Mouse (Mus musculus) retina, embryonic 14.5 days (tissue): ENCODE data around the gene Rab4a.
"Not testable (repeated sequence)": the region's sequence is repeated elsewhere in the genome, so short reads cannot be mapped to it uniquely, and the experiment has no call there.

Source experiments
- DNase-seq: peaks from one replicate; pipeline ENCODE4 v3.0.0-alpha.2; 2015; ENCODE audit warnings: low spot score

The Rab4a gene

DNA sequence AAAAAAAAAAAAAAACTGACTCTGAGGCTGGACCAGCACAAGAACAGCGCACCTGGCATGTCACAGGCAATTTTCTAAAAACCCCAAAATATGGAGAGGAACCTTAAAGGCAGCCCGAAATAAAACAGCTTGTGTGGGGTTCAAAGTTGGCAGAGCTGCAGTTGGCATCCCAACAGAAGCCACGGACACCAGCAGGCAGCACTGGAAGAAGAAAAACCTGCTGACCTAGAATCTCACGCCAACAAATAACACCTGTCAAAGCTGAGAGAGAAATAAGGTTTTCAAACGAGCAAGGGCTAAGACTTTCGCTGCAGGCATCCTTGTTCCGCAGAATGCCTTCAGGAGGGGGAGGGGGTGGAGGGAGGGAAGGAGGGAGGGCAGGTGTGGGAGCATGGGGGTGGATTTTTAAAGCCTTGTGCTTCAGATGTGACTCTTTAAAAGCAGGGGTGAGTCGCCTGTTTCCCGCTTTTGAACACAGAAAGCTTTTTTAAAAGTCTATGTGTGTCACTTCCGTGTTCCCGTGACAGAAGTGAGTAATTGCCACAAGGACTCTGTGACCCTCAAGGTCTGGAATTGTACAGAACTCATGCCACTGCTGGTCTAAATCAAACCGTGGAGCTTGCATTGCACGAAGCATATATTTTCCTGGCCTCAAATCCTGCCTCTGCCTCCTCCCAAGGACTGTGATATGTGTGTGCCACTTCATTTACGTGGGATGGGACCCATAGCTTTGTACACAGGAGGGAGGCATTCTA lies 17.2 kb upstream of the Rab4a start:
- DNase-seq: no peak

DNA sequence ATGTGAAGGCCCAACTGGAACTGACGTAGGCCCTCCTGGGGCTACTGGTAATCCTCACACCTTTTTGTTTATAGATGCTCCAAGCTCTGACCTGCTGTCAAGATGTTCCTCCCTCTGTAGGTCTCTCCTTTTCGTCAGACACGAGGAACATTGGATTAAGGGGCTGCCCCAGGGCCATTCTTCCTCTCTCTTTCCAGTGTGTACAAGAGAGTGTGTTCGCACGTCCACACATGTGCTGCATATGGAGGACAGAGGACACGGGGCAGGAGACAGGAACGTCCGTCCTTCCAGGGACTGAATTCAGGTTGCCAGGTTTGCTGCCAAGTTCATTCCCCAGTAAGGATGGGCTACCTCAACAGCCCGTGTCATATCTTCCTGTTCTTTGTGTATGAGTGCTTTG lies 16.3 kb upstream of the Rab4a start:
- DNase-seq: no peak

DNA sequence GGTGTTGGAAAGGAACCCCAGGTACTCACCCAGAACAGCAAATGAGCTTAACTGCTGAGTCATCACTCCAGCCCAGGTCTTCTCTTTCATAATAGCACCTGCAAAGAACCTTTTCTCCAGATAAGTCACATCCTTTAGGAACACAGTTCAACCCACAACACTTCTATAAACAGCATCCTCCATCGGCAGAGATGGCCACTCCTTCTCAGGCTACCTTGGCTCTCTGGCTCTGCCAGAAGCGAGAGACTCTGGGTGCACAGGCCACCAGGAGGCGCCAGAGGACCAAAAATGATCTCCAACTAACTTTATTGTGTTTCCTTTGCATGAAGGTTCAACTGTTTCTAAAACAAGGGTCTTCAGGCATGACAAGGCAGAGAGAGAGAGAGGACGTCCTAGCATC lies 15.8 kb upstream of the Rab4a start:
- peak; percentile 96 for DNase-seq

DNA sequence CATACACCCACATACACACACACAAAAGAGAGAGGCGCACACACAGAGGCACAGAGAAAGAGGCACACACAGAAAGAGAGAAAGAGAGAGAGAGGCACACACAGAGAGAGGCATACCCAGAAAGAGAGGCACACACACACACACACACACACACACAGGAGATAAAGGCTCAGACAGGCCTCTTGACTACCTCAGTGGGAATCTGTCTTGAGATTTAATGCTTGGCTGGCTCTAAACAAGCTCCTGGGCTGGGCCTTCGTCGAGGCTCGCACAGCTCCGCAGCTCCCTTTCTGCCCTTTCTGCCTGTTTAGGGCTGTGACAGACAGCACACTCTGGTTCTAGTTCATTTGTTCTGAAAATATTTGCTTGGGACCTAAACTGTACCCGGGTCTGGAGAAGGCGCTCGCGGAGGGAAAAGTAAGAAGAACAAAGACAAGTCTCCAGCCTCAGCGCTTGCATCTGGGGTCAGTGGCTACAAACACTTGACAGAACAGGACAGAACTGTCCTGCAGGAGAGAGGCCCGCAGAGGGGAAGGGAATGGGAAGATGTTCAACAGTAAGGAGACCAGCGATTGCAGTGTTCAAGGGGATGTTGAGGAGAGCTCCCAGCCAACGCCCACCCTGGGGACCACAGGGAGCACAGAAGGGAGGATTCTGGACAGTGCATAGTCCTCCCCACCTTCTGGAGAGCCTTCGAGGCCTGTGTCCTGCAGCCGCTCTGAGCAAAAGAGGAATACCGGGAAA lies 14.5 kb upstream of the Rab4a start:
- DNase-seq: peak; percentile 66

DNA sequence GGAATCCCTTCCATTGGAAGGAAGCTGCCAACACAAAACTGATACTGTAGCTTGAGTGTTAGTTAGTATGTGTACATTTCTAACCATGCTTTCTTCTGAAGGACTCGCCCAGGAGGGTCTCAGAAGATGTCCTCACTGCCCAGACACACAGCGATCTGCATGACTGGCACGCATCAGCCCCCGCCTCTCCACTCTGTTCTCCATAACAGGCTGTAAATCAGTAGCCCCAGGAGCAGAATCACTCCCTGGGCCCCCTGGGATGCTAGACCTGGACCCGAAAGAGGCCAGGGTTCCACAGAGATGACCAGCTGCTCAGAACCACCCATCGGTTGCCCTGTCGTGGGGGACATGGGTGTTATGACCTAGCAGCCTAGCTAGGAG lies 13.9 kb upstream of the Rab4a start:
- DNase-seq: no peak

DNA sequence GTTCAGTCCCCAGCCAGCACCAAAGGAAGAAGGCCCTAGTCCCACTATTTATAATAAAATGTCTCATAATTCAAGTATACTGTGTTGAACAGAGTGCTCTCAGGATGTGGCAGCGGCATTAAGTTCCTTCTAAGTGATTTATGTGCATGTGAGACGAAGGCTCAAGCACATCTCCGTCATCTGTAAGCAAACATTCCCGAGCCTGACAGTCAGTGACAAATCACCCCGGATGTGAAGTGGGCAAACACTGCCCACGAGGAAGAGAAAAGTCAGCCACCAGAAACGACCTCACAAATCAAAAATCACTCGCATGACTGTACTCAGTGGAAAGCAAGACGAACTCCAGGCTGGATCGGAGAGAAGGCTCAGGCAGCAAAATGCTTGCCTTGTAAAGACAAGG lies 11.9 kb upstream of the Rab4a start:
- DNase-seq: no peak

DNA sequence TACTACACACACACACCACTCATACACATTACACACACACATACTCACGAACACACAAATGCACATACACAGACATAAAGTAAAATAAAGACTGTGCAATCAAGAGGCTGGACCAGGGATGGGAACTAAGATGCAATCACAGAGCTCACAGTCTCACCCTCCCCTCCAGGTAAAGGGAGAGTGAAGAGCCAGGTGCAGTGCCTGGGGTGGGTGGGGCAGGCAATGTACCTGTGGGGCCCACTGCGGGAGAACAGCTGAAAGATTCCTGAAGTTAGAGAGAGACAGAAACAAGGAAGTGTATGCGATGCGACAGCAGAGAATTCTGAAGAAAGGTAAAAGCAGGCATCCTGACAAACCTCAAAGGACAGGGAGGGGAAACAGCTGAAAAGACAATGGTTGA lies 11.0 kb upstream of the Rab4a start:
- no peak for DNase-seq

DNA sequence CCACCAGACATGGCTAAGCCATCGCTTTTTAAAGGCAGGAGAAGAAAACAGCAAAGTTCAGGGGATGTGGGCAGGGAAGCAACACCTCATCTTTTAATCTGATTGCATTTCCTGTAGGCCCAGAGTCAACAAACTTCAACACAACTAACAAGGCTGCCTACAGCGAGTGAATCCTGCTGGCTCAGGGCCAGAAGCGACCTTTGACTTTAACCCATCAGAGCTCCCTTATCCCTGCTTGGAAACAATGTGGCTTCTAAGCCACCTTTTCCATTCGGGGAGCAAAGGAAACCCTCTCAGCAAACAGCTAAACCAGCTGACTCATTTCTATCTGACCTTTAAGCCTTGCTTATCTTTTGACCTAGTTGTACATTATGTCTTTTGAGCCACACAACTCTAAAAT lies 9.0 kb upstream of the Rab4a start:
- DNase-seq: no peak

DNA sequence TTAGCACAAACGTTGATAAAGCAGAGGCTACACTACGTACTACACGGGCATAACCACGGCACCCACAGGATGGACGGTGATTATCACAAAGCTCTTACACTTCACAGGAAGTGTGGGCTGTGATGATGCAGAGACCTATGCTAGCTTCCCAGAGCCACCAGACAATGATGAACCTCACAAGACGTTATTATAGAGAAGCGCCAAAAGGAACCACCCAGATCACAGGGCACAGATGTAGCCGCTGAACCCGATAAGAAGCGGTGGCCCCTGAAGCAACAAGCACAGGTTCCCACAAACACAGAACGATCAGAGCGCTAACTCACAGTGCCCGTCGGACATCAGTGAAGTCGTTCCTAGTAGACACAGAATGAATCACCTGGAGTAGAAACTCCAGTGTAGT lies 7.9 kb upstream of the Rab4a start:
- DNase-seq: no peak

DNA sequence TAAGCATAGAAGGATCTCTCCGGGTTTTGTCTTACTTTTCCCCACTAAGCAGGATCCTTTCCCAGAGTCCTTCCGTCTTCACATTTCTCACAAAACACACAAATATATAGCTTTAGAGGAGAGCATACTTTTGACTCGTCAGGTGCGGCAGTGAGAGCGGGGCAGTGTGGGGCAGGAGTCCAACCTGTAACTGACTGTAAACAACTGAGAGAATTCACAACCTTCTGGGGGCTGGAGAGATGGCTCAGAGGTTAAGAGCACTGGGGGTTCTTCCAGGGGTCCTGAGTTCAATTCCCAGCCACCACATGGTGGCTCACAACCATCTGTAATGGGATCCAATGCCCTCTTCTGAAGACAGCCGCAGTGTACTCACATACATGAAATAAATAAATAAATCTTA lies 6.4 kb upstream of the Rab4a start:
- no peak for DNase-seq

DNA sequence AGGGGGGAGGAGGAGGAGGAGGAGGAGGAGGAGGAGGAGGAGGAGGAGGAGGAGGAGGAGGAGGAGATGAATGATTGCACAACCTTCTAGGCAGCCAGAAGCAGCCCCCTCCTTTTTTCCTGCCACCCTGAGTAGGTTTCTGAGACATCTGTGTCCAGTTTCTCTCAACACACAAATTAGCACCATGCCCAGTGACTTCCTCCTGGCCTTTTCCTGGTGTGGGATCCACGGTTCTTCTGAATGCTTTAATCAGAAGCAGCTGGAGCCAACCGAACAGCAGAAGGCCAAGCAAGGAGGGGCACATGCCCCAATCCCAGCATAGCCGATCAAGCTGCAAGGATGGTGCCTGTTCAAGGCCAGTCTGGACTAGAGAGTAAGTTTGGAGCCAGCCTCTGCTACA lies 5.9 kb upstream of the Rab4a start:
- no peak for DNase-seq

DNA sequence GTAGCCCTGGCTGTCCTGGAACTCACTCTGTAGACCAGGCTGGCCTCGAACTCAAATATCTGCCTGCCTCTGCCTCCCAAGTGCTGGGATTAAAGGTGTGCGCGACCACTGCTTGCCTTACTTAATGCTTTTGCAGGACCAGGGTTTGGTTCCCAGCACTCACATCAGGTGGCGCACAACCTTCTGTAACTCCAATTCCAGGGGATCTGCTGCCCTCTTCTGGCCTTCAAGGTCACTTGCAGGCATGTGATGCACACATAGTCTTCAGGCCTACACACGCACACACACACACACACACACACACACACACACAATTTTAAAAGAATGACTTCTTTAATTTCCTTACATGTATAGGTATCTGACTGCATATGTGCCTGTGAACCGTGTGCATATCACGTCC lies 4.9 kb upstream of the Rab4a start:
- DNase-seq: no peak

DNA sequence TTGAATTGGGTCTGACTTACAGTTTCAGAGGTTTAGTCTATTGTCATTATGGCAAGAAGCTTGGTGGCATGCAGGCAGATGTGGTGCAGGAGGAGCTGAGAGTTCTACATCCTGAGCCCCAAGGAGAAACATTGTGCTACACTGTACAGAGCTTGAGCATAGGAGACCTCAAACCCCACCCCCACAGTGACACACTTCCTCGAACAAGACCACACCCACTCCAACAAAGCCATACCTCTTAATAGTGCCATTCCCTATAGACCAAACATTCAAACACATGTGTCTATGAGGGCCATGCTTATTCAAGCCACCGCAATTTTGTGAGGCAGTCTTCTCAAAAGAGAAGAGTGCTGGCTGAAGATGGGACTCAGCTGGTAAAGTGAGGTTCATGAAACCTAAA lies 4.2 kb upstream of the Rab4a start:
- no peak for DNase-seq

DNA sequence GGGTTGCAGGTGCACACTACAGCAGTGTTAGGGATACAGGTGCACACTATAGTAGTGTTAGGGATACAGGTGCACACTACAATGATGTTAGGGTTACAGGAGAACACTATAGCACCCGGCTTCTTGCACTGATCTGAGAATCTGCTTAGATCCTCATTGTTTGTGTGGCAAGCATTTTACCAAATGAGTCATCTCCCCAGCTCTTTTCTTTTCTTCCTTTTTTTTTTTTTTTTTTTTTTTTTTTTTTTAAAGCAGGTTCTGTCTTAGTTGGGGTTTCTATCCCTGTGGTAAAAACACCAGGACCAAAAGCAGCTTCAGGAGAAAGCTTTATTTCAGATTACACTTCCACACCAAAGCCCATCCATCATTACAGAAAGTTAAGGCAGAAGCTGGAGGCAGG lies 2.1 kb upstream of the Rab4a start:
- DNase-seq: no peak

DNA sequence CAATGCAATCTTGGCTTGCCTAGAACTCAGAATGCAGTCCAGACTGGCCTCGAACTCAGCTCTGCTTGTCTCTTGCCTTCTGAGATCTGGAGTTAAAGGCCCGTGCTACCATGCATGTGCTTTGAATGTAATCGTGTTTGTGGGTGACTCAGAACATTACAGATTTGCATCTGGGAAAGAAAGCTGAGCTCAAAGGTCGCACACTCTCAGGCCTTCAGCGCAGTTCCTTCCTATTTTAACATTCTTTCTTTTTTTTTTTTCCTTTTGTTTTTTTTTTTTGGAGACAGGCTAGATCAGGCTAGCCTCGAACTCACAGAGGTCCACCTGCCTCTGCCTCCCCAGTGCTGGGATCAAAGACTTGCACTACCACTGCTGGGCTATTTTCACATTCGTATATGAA lies 1.2 kb upstream of the Rab4a start:
- DNase-seq: no peak

DNA sequence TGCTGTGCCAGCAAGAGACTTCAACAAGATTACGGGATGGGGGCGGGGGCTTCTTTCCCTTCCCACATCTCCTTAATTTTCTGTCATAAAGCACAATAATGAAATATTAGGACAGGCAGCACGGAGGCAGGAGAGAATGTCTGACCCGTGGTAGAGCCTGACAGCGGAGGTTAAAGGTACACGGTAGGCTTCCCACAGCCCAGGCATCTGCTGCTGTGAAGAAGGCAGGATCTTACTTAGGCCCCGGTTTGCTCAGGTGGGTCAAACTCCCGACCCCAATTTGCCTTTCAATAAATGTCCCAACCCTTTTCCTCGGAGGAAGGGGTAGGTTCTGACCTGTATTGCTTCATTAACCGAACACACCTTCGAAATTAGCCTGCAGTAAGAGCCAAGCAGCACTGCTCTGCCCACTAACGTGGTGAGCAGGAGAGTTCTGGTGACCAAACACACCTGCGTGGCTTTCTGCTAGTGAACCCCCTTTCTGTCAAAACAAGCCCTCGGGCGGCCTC lies 522 bp upstream of the Rab4a start:
- no peak for DNase-seq

DNA sequence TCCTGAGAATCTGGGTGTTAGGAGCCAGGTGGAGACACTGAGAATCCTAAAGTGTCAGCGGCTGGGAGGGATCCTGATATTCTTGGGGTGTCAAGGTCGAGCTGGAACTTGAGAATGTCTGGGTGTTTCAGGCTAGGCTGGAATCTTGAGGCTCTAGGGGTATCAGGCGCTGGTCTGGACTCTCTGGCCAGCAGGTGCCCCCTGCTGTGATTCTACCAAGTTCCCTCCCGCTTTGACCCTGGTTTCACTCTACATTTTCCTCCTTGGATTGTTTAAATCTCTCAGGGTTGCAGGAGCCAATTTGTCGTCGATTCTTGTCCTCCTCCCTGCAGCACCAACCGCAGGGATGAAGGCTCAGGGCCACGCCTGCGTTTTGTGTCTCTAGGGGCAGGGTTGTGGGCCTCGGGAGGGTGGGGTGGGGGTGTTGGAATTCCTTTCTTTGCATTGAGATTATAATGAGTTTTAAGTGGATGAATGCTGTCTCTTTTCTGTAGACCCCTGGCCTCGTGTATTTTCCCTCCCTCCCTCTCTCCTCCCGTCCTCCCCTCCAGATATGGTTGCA lies 670 bp downstream of the Rab4a start:
- DNase-seq: peak; percentile 48

DNA sequence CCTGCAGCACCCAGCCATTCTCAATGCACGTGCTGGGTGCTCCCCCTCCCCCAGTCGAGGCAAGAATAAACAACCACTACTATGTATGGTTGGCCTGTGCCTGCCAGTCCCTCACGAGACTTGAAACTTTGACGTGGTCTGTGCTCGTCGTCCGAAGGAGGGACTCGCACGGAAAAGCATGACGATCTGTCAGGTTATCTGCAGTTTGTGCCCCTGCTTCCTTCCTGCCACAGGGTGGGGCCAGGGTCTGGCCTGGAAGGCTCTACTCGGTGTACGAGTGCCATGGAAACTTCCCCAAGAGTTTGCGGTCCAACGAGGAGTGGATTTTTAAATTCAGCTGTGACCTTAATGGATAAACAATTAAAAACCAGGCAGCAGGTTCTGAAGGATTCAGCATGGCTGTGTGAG lies 1.2 kb downstream of the Rab4a start:
- no peak for DNase-seq

DNA sequence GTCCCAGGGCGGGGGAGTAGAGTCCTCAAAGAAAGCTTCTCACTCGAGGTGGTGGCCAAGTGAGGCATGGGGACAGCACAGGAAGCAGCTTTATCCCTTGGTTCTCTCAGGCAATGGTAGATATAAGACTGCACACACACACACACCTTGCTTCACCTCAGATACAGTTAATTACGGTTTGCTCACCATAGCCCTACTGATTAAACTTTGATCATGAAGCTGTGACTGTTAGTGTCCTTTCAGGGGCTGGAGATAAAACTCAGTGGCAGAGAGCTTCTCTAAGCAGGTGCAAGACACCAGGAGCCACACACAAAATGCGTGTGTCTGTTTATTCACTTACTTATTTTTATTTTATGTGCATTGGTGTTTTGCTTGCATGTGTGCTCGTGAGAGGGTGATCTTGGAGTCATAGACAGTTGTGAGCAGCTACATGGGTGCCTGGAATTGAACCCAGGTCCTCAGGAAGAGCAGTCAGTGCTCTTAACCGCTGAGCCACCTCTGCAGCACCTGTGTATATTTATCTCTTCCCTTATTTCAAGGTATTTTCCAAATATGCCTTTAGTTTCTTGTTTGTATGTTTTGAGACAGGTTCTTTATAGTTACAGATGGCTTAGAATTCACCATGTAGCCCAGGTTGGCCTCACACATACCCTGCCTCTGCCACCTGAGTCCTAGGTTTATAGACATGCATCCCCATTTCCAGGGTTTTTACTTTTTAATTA lies 2.2 kb downstream of the Rab4a start:
- no peak for DNase-seq

DNA sequence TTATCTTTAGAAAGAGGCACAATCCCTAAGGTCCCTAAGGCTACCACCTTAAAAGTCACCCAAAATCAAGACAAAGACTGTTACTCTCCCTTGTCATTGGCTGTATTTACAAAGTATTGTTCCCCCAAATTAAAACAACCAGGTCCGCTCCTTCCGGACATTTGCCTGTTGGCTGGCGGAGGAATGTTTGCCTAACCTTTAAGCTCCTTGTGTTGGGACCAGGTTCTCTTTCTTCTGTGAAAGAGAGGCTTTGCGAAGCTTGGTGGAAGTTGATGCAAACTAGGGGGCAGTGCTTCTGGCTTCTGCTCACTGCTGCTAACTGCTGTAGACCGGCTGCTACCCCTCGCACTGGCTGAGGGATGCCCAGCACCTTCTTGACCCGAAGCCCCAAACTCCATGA lies 2.9 kb downstream of the Rab4a start:
- no peak for DNase-seq

DNA sequence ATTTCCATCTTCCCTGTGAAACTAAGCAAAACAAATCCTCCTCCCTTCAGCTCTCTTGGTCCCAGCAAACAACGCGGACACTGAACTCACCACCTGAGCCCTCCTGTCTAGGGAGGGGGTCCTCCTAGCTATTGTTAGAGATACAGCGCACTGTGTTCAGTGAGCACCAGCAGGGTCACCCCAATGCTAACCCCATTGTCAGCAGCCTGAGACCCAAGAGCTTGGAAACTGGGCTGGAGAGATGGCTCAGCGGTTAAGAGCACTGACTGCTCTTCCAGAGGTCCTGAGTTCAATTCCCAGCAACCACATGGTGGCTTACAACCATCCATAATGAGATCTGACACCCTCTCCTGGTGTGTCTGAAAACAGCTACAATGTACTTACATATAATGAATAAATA lies 3.6 kb downstream of the Rab4a start:
- not testable (repeated sequence) for DNase-seq

DNA sequence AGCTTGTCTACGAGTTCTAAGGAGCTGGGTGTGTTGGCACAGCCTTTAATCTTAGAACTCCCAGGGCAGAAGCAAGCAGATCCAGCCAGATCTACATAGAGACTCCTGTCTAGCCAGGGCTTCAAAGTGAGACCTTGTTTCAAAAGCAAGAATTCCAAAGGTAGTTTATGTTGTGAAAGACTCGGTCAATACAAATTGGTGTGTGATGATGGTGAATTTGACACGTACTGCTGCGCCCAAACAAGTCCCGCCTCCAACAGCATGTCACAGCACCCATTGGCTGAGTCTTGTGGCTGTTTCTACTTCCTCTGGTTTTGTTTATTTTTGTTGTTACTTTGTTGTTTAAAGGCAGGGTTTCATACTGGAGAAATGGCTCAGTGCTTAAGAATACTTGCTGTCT lies 6.4 kb downstream of the Rab4a start:
- no peak for DNase-seq
